Mouse (Mus musculus): ENCODE measurements at regions not wholly inside any gene's neighbourhood (a gene's known extent, or its start where the extent isn't known, plus 50 kb on each side); places are given as distances from the start of the nearest gene placed in this dataset.

DNA sequence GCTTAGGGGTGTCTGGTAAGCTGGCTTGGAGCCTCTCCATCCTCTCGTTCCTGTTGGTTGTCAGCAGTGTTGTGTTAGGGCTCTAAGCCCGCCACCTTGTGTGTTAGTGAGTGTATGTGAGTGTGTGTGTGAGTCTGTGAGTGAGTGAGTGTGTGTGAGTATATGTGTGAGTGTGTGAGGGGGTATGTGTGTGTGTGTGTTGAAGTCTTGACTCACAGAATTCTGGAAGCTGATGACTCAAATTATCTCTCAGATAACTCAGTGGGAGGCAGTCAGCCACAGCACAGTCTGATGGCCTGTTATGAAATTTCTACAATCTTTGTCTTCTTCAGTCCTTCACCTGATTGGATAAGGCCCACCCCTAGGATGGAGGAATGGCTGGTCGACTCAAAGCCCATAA, 163.7 kb upstream of the Eef2kmt start:
- TF ChIP-seq CHD2 (IDR thresholded peaks at IDR 0.05; ENCODE audit: low read depth, low read length): no peak
- no peak for TF ChIP-seq ZNF384 (IDR thresholded peaks at IDR 0.05; ENCODE audit: low read depth, low read length)

Measured in ES-E14 (cell line).